Mouse (Mus musculus) heart, embryonic 11.5 days (tissue): ENCODE measurements around the gene Nip7. TPM values are rescaled to one million over a fixed set of nuclear protein-coding genes. Genes with fewer than 3 reads are reported as not detected.
"Not testable (repeated sequence)": the region's sequence is repeated elsewhere in the genome, so short reads cannot be mapped to it uniquely, and the experiment has no call there.

Experiments
- ATAC-seq: fragments of 200-750 bp; cut with Nextera tagmentation; replicated peaks from 2 replicates; pipeline ENCODE4 v1.8.0; 2017; ENCODE audit warnings: moderate library complexity; ENCODE audit not compliant: insufficient number of reproducible peaks, low FRiP score, low TSS enrichment
- H3K27ac ChIP-seq: fragments of 300-500 bp; sonication (generic); 2 replicates; pipeline ENCODE4 v1.5.1; 2014; ENCODE audit warnings: mild to moderate bottlenecking, low read depth, low read length
- H3K27me3 ChIP-seq: fragments of 300-500 bp; sonication (generic); 2 replicates; pipeline ENCODE4 v1.6.1; 2014; ENCODE audit warnings: mild to moderate bottlenecking, low read length, mixed read lengths; ENCODE audit not compliant: control insufficient read depth, insufficient read depth
- H3K36me3 ChIP-seq: fragments of 300-500 bp; sonication (generic); 2 replicates; pipeline ENCODE4 v1.6.1; 2014; ENCODE audit warnings: mild to moderate bottlenecking, low read length, moderate library complexity, mixed read lengths; ENCODE audit not compliant: control insufficient read depth, insufficient read depth
- H3K4me1 ChIP-seq: fragments of 300-500 bp; sonication (generic); 2 replicates; pipeline ENCODE4 v1.6.1; 2014; ENCODE audit warnings: low read length; ENCODE audit not compliant: control insufficient read depth, insufficient read depth
- H3K4me2 ChIP-seq: fragments of 300-500 bp; sonication (generic); 2 replicates; pipeline ENCODE4 v1.6.1; 2014; ENCODE audit warnings: mild to moderate bottlenecking, moderate library complexity
- H3K4me3 ChIP-seq: fragments of 300-500 bp; sonication (generic); 2 replicates; pipeline ENCODE4 v1.5.1; 2014; ENCODE audit warnings: low read depth, low read length
- H3K9ac ChIP-seq: fragments of 300-500 bp; sonication (generic); 2 replicates; pipeline ENCODE4 v1.6.1; 2014; ENCODE audit warnings: mild to moderate bottlenecking, low read depth, low read length, moderate library complexity
- H3K9me3 ChIP-seq: fragments of 300-500 bp; sonication (generic); replicated peaks from 2 replicates; pipeline ENCODE4 v1.6.1; 2016; ENCODE audit warnings: low read length; ENCODE audit not compliant: control insufficient read depth
- WGBS: fragments of 180-500 bp; shearing (Covaris S2); extraction: QIAGEN DNeasy Blood & Tissue Kit; methylation state at CpG from one replicate; pipeline ENCODE4 v1.1.7; 2014; ENCODE audit not compliant: insufficient replicate concordance; 5-methylcytosine and 5-hydroxymethylcytosine counted together
- polyA plus RNA-seq: library from polyadenylated mRNA; unstranded; fragments of >200 nt; fragmentation: Nextera tagmentation; extraction: Ambion mirVana; gene quantifications from 2 replicates; pipeline ENCODE4 v1.2.1, GENCODE M21; 2014

The Nip7 gene
- polyA plus RNA-seq, 1 experiment from 2014 or later, result 66.9 TPM

DNA sequence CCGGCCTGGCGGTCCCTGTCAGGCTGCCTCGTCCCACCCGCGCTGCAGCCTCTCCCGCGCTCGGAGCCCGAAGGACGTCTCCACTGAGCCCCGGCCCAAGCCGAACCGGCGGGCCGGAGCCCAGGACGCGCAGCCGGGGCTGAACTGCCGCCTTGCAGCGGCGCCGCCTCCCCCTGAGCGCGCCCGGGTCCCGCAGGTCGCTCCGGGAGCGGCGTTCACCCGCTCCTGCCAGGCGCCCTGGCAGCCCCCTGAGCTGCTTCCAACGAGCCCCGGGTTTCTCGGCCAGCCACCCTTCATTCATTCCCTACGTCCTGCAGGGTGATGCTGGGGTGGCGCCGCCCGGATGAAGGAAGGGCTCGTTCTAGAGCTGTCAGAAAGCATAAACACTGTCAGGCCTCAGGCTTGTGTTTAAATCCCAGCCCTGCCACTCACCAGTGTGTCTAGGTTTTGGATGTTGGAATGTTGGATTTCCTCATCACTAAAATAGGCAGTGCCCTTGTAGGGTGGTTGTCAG is 25.0 kb upstream of the Nip7 start:
- peak overlapping the region; percentile 85 for H3K4me2 ChIP-seq
- peaks cover 2% of the 10 kb centered on the region; the same call in 1 of the 2 replicates for H3K36me3 ChIP-seq
- peak overlapping the region; percentile 98 for H3K9ac ChIP-seq
- peak; percentile 58; the same call in 1 of the 2 replicates for ATAC-seq
- H3K27me3 ChIP-seq, result no peaks in the 10 kb centered on the region
- H3K4me1 ChIP-seq, result peaks cover 15% of the 10 kb centered on the region
- peak overlapping the region; percentile 80 for H3K27ac ChIP-seq
- peak overlapping the region; percentile 98 for H3K4me3 ChIP-seq
- H3K9me3 ChIP-seq, result no peaks in the 10 kb centered on the region
- WGBS, result under 1% methylated on average over 40 of the region's 40 CpGs

DNA sequence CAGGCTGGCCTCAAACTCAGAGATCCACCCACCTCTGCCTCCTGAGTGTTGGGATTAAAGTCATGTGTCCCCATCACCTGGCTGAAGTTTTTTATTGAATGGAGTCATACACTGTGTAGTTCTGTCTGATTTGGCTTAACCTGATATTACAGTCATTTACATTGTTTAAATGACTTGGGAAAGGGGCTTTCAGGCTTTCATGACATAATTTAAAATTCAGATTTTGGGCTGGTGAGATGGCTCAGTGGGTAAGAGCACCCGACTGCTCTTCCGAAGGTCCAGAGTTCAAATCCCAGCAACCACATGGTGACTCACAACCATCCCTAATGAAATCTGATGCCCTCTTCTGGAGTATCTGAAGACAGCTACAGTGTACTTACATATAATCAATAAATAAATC is 23.1 kb upstream of the Nip7 start:
- not testable (repeated sequence) for H3K4me2 ChIP-seq, H3K9me3 ChIP-seq, ATAC-seq, H3K4me3 ChIP-seq, H3K36me3 ChIP-seq, H3K27me3 ChIP-seq, H3K9ac ChIP-seq, H3K27ac ChIP-seq
- peaks cover 15% of the 10 kb centered on the region for H3K4me1 ChIP-seq
- WGBS, result 92% methylated on average over 2 of the region's 2 CpGs

DNA sequence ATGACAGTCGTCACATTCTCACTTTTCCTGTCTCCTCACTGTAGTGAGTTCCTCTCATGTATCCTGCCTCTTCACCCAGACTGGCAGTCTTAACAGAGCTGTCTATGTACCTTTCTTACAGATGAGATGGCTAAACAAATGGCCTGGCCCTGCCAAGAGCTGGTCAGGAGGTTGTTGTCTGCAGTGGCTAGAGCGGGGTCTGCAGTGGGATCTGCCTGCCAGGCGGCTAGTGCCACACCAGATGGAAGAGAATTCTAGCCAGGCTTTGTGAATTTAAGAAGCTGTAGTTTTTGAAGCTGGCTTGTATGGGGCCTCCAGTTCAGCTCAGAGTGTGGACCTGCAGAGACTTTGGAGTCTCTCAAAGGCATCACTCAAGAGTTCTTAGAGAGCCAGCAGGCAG is 21.0 kb upstream of the Nip7 start:
- Histone ChIP-seq H3K4me1 (peaks cover 15% of the 10 kb centered on the region), H3K36me3 (peaks cover 4% of the 10 kb centered on the region), H3K9ac (no peak overlapping the region), H3K4me3 (no peak overlapping the region), H3K27ac (no peak overlapping the region), H3K4me2 (no peak overlapping the region), H3K9me3 (no peaks in the 10 kb centered on the region), H3K27me3 (no peaks in the 10 kb centered on the region)
- 89% methylated on average over 3 of the region's 3 CpGs for WGBS
- ATAC-seq, result no peak

GRCm38 (mm10) chr8:107036626-107037025 is 20.1 kb upstream of the Nip7 start:
- ATAC-seq, result no peak
- Histone ChIP-seq H3K4me1 (peaks cover 15% of the 10 kb centered on the region), H3K9ac (no peak overlapping the region), H3K27me3 (no peaks in the 10 kb centered on the region), H3K4me2 (no peak overlapping the region), H3K9me3 (no peaks in the 10 kb centered on the region), H3K36me3 (peaks cover 6% of the 10 kb centered on the region), H3K4me3 (no peak overlapping the region), H3K27ac (no peak overlapping the region)
- WGBS, result 85% methylated on average over 8 of the region's 8 CpGs

- H3K9ac ChIP-seq, result no peak overlapping the region
- peaks cover 29% of the 10 kb centered on the region for H3K36me3 ChIP-seq
- no peaks in the 10 kb centered on the region for H3K27me3 ChIP-seq
- no peak overlapping the region for H3K4me2 ChIP-seq
- H3K4me3 ChIP-seq, result no peak overlapping the region
- ATAC-seq, result no peak
- no peaks in the 10 kb centered on the region for H3K4me1 ChIP-seq
- H3K9me3 ChIP-seq, result no peaks in the 10 kb centered on the region
- 82% methylated on average over 7 of the region's 7 CpGs for WGBS
- no peak overlapping the region for H3K27ac ChIP-seq
Observed at GRCm38 (mm10) chr8:107040632-107041031, 16.0 kb upstream of the Nip7 start.

- H3K36me3 ChIP-seq, result peaks cover 47% of the 10 kb centered on the region
Observed at GRCm38 (mm10) chr8:107045478-107045877, 11.2 kb upstream of the Nip7 start.

DNA sequence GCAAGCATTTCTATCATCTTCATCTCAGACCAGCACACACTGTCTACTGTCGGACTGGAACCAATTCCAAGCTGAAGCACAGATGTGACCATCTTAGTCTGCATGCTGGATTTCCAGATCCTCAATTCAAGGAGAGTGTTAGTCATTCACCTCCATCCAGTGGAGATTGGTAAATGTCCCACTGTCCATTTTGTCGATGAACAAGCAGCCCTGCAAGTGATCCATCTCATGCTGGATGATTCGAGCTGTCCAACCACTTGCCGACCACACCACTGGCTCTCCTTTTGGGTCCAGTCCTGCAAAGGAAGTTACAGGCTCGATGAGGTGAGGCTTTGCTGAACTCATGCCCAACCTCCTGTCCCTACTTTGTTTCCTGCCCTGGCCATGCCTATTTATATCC is 9.7 kb upstream of the Nip7 start:
- peaks cover 11% of the 10 kb centered on the region; the same call in 1 of the 2 replicates for H3K4me1 ChIP-seq
- H3K9ac ChIP-seq, result no peak overlapping the region
- H3K27ac ChIP-seq, result no peak overlapping the region
- peaks cover 56% of the 10 kb centered on the region for H3K36me3 ChIP-seq
- H3K27me3 ChIP-seq, result no peaks in the 10 kb centered on the region
- H3K4me2 ChIP-seq, result peak overlapping the region; percentile 79
- H3K4me3 ChIP-seq, result no peak overlapping the region
- ATAC-seq, result no peak
- 71% methylated on average over 5 of the region's 5 CpGs for WGBS
- no peaks in the 10 kb centered on the region for H3K9me3 ChIP-seq

More at GRCm38 (mm10) chr8:107045478-107045877, 11.2 kb upstream of the Nip7 start:
- Histone ChIP-seq H3K9ac (no peak overlapping the region), H3K27ac (no peak overlapping the region), H3K4me1 (peaks cover 11% of the 10 kb centered on the region; the same call in 1 of the 2 replicates), H3K9me3 (no peaks in the 10 kb centered on the region), H3K4me2 (no peak overlapping the region), H3K4me3 (no peak overlapping the region), H3K27me3 (no peaks in the 10 kb centered on the region)
- 83% methylated on average over 6 of the region's 6 CpGs for WGBS
- ATAC-seq, result no peak

GRCm38 (mm10) chr8:107048061-107048941 is 8.4 kb upstream of the Nip7 start, which contains the start of gene Pdf:
TSS of gene Pdf (minus strand) at chr8:107048614.
- Histone ChIP-seq H3K9me3 (no peaks in the 10 kb centered on the region), H3K4me1 (peaks cover 11% of the 10 kb centered on the region; the same call in 1 of the 2 replicates), H3K4me2 (peak within 1 kb of the TSS; percentile 79), H3K9ac (peak within 1 kb of the TSS; percentile 95), H3K27me3 (no peaks in the 10 kb centered on the region), H3K36me3 (peaks cover 58% of the 10 kb centered on the region), H3K4me3 (peak within 1 kb of the TSS; percentile 89), H3K27ac (peak within 1 kb of the TSS; percentile 97)
- WGBS, result under 1% methylated on average over 87 of the region's 87 CpGs
- ATAC-seq, result peak; percentile 66
